In the genomic region with DNA sequence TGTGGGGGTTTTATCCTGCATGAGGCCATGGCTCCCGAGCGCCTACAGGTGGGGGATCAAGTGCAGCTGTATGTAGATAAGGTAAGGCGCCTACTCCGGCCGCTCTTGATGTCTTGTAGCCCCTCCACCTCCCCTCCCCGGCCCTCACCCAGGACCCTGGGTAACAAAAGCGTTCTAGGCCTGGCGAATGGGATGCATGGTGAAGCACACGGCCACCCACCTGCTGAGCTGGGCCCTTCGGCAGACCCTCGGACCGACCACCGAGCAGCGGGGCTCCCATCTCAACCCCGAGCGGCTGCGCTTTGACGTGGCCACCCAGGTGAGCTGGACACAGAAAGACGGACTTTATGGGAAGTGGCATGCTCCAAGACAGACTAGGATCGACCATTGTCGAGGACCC, we compare ENCODE assay signal across 16 mouse cellular contexts. TPM values are rescaled to one million over a fixed set of nuclear protein-coding genes. Genes with fewer than 3 reads are reported as not detected.
DNase-seq lines count a peak whose midpoint lies in the region; ATAC-seq and TF ChIP-seq lines count a peak whose summit lies in the region.
"Had no signal": no experiment of that assay in that cellular context is flagged by ENCODE, and none has a peak within 500 bp of the region (broad histone marks: within the 10 kb centered on the region; RNA-seq: fewer than 3 reads in every experiment).

No protein-coding gene starts in this region.

- H3K36me3 ChIP-seq in hindbrain, embryonic 12.5 days = peaks cover 39% of the 10 kb centered on the region
- peaks cover 63% of the 10 kb centered on the region for H3K36me3 ChIP-seq in hindbrain, embryonic 10.5 days
- H3K36me3 ChIP-seq in midbrain, embryonic 14.5 days (ENCODE audit: control insufficient read depth, insufficient read depth, low read length) = peaks cover 17% of the 10 kb centered on the region
- 0 out of 2 replicates have a peak, but pooled peaks cover 5% of the 10 kb centered on the region for H3K36me3 ChIP-seq in midbrain, embryonic 11.5 days (ENCODE audit: control insufficient read depth, insufficient read depth, low read length)
- H3K36me3 ChIP-seq in midbrain, embryonic 16.5 days (ENCODE audit: control insufficient read depth, insufficient read depth, low read length) = no peaks in the 10 kb centered on the region
- no peaks in the 10 kb centered on the region for H3K36me3 ChIP-seq in stomach, postnatal 0 days (ENCODE audit: control insufficient read depth, insufficient read depth, low read length)

- H3K4me1 ChIP-seq in hindbrain, embryonic 12.5 days = 0 out of 2 replicates have a peak, but pooled peaks cover 5% of the 10 kb centered on the region
- H3K4me1 ChIP-seq in hindbrain, embryonic 10.5 days (replicated peaks) = peaks cover 9% of the 10 kb centered on the region
- no peaks in the 10 kb centered on the region for H3K4me1 ChIP-seq in midbrain, embryonic 14.5 days (ENCODE audit: control insufficient read depth, insufficient read depth, low read length)
- no peaks in the 10 kb centered on the region; the same call in none of the 2 replicates for H3K4me1 ChIP-seq in midbrain, embryonic 11.5 days (ENCODE audit: control insufficient read depth, insufficient read depth, low read length)
- no peaks in the 10 kb centered on the region for H3K4me1 ChIP-seq in midbrain, embryonic 16.5 days (ENCODE audit: control insufficient read depth, insufficient read depth, low read length)
- no peaks in the 10 kb centered on the region for H3K4me1 ChIP-seq in stomach, postnatal 0 days (replicated peaks; ENCODE audit: control insufficient read depth, insufficient read depth)
- H3K4me1 ChIP-seq: forebrain, embryonic 15.5 days had no signal

- peak; percentile 27; the same call in 1 of the 2 replicates for ATAC-seq in hindbrain, embryonic 12.5 days (ENCODE audit: low FRiP score)
- ATAC-seq in midbrain, embryonic 14.5 days (ENCODE audit: low FRiP score, low TSS enrichment) = peak; percentile 12; the same call in 1 of the 2 replicates
- no peak for ATAC-seq in midbrain, embryonic 11.5 days (ENCODE audit: low FRiP score)
- ATAC-seq in midbrain, embryonic 16.5 days = 0 out of 2 replicates have a peak, but pooled peaks have one; percentile 1
- no peak for ATAC-seq in stomach, postnatal 0 days (ENCODE audit: low FRiP score, low TSS enrichment)

- H3K27me3 ChIP-seq in hindbrain, embryonic 12.5 days = no peaks in the 10 kb centered on the region
- H3K27me3 ChIP-seq in hindbrain, embryonic 10.5 days (ENCODE audit: insufficient read depth, poor library complexity, severe bottlenecking) = peaks cover 1% of the 10 kb centered on the region; the same call in 1 of the 2 replicates
- H3K27me3 ChIP-seq in midbrain, embryonic 14.5 days (ENCODE audit: control insufficient read depth, insufficient read depth, low read length) = no peaks in the 10 kb centered on the region
- no peaks in the 10 kb centered on the region for H3K27me3 ChIP-seq in midbrain, embryonic 11.5 days (ENCODE audit: control insufficient read depth, insufficient read depth, low read length)
- no peaks in the 10 kb centered on the region for H3K27me3 ChIP-seq in midbrain, embryonic 16.5 days (ENCODE audit: control insufficient read depth, insufficient read depth, low read depth, low read length)
- no peaks in the 10 kb centered on the region for H3K27me3 ChIP-seq in stomach, postnatal 0 days (ENCODE audit: control insufficient read depth, insufficient read depth, low read length)
- H3K27me3 ChIP-seq: CH12.LX; forebrain, embryonic 15.5 days; heart, embryonic 13.5 days; Patski had no signal

- H3K9ac ChIP-seq in hindbrain, embryonic 12.5 days = no peak overlapping the region
- H3K9ac ChIP-seq in midbrain, embryonic 14.5 days (replicated peaks; ENCODE audit: low read length) = no peak overlapping the region
- H3K9ac ChIP-seq in midbrain, embryonic 11.5 days (ENCODE audit: low read length) = no peak overlapping the region
- no peak overlapping the region for H3K9ac ChIP-seq in midbrain, embryonic 16.5 days (ENCODE audit: low read depth, low read length)
- H3K9ac ChIP-seq in stomach, postnatal 0 days (ENCODE audit: low read length) = no peak overlapping the region
- H3K9ac ChIP-seq: forebrain, embryonic 15.5 days; heart, embryonic 13.5 days had no signal

- H3K9me3 ChIP-seq in hindbrain, embryonic 12.5 days (replicated peaks) = no peaks in the 10 kb centered on the region
- no peaks in the 10 kb centered on the region for H3K9me3 ChIP-seq in hindbrain, embryonic 10.5 days
- H3K9me3 ChIP-seq in midbrain, embryonic 14.5 days (ENCODE audit: control insufficient read depth, low read length) = no peaks in the 10 kb centered on the region
- no peaks in the 10 kb centered on the region for H3K9me3 ChIP-seq in midbrain, embryonic 11.5 days (ENCODE audit: control insufficient read depth, low read length)
- H3K9me3 ChIP-seq in midbrain, embryonic 16.5 days (replicated peaks; ENCODE audit: control insufficient read depth, low read length, poor library complexity, severe bottlenecking) = no peaks in the 10 kb centered on the region
- H3K9me3 ChIP-seq in stomach, postnatal 0 days (ENCODE audit: control insufficient read depth, low read length) = no peaks in the 10 kb centered on the region
- H3K9me3 ChIP-seq: embryonic facial prominence, embryonic 10.5 days; forebrain, embryonic 15.5 days; heart, embryonic 13.5 days had no signal

- H3K4me2 ChIP-seq in hindbrain, embryonic 12.5 days (replicated peaks) = no peak overlapping the region
- no peak overlapping the region for H3K4me2 ChIP-seq in midbrain, embryonic 14.5 days (ENCODE audit: low read length)
- H3K4me2 ChIP-seq in midbrain, embryonic 11.5 days = no peak overlapping the region
- no peak overlapping the region for H3K4me2 ChIP-seq in midbrain, embryonic 16.5 days (ENCODE audit: low read length)
- H3K4me2 ChIP-seq in stomach, postnatal 0 days (replicated peaks; ENCODE audit: low read depth) = no peak overlapping the region
- H3K4me2 ChIP-seq: forebrain, embryonic 15.5 days; heart, embryonic 13.5 days had no signal

- peak; percentile 40 for DNase-seq in cerebellum, adult 8-10 months
- DNase-seq in cerebellum, adult 18-20 months = no peak
- no peak for DNase-seq in hindbrain, embryonic 10.5 days (ENCODE audit: low spot score)
- DNase-seq in midbrain, embryonic 14.5 days = no peak
- DNase-seq in midbrain, embryonic 11.5 days (ENCODE audit: low spot score, missing footprints) = no peak
- DNase-seq in stomach, postnatal 0 days (ENCODE audit: low spot score) = no peak

- no peak for TF ChIP-seq CTCF in stomach, postnatal 0 days (IDR thresholded peaks at IDR 0.05; ENCODE audit: low read depth)

- H3K27ac ChIP-seq in hindbrain, embryonic 12.5 days = no peak overlapping the region
- no peak overlapping the region for H3K27ac ChIP-seq in hindbrain, embryonic 10.5 days
- H3K27ac ChIP-seq in midbrain, embryonic 14.5 days (replicated peaks; ENCODE audit: low read depth, low read length) = no peak overlapping the region
- H3K27ac ChIP-seq in midbrain, embryonic 11.5 days (ENCODE audit: low read depth, low read length) = no peak overlapping the region
- no peak overlapping the region for H3K27ac ChIP-seq in midbrain, embryonic 16.5 days (ENCODE audit: low read length)
- no peak overlapping the region for H3K27ac ChIP-seq in stomach, postnatal 0 days (replicated peaks)
- H3K27ac ChIP-seq: embryonic facial prominence, embryonic 10.5 days; forebrain, embryonic 15.5 days; heart, embryonic 13.5 days; hindbrain, postnatal 0 days had no signal

- H3K4me3 ChIP-seq in hindbrain, embryonic 12.5 days = no peak overlapping the region
- H3K4me3 ChIP-seq in hindbrain, embryonic 10.5 days = no peak overlapping the region
- no peak overlapping the region for H3K4me3 ChIP-seq in midbrain, embryonic 14.5 days (replicated peaks; ENCODE audit: low read depth, low read length)
- no peak overlapping the region for H3K4me3 ChIP-seq in midbrain, embryonic 11.5 days (ENCODE audit: low read depth, low read length)
- no peak overlapping the region for H3K4me3 ChIP-seq in midbrain, embryonic 16.5 days (ENCODE audit: low read depth, low read length)
- no peak overlapping the region for H3K4me3 ChIP-seq in stomach, postnatal 0 days (ENCODE audit: low read depth, low read length)
- H3K4me3 ChIP-seq: embryonic facial prominence, embryonic 10.5 days; forebrain, embryonic 15.5 days; heart, embryonic 13.5 days had no signal

- WGBS in hindbrain, embryonic 12.5 days = 90% methylated on average over 21 of the region's 21 CpGs
- WGBS in hindbrain, embryonic 10.5 days = 89% methylated on average over 21 of the region's 21 CpGs
- WGBS in midbrain, embryonic 14.5 days = 88% methylated on average over 21 of the region's 21 CpGs
- WGBS in midbrain, embryonic 11.5 days = 96% methylated on average over 21 of the region's 21 CpGs
- WGBS in midbrain, embryonic 16.5 days = 85% methylated on average over 21 of the region's 21 CpGs
- 96% methylated on average over 21 of the region's 21 CpGs for WGBS in stomach, postnatal 0 days

- no peak for TF ChIP-seq EP300 in stomach, postnatal 0 days (optimal IDR thresholded peaks at IDR 0.05)

RNA-seq across cellular contexts. Expression of a gene that starts 6.1 kb away (rescaled TPM):
- polyA plus RNA-seq in hindbrain, embryonic 12.5 days (2016; fragmentation: Nextera tagmentation; extraction: Ambion mirVana) = 2.3 and 3.2 TPM in 2 replicates
- polyA plus RNA-seq in hindbrain, embryonic 10.5 days (2016; fragmentation: Nextera tagmentation; extraction: Ambion mirVana) = 1.7 and 3.8 TPM in 2 replicates
- polyA plus RNA-seq in midbrain, embryonic 14.5 days (2014; fragmentation: Nextera tagmentation; extraction: Ambion mirVana) = 3.0 and 5.8 TPM in 2 replicates
- 1.7 and 2.0 TPM in 2 replicates for polyA plus RNA-seq in midbrain, embryonic 11.5 days (2014; fragmentation: Nextera tagmentation; extraction: Ambion mirVana)
- 4.3 and 5.0 TPM in 2 replicates for polyA plus RNA-seq in midbrain, embryonic 16.5 days (2015; fragmentation: Nextera tagmentation; extraction: Ambion mirVana)
- 0.04 and 0.13 TPM in 2 replicates for polyA plus RNA-seq in stomach, postnatal 0 days (2015; fragmentation: Nextera tagmentation; extraction: Ambion mirVana)
- polyA plus RNA-seq: activated CD4-positive, CD25-positive, alpha-beta regulatory T cell, adult 4 months; heart, postnatal 0 days; Patski had no signal

RNA-seq across cellular contexts. Expression of a gene that starts 10.5 kb away (rescaled TPM):
- 23.0 and 23.4 TPM in 2 replicates for polyA plus RNA-seq in hindbrain, embryonic 12.5 days (2016; fragmentation: Nextera tagmentation; extraction: Ambion mirVana)
- 27.7 and 35.0 TPM in 2 replicates for polyA plus RNA-seq in hindbrain, embryonic 10.5 days (2016; fragmentation: Nextera tagmentation; extraction: Ambion mirVana)
- polyA plus RNA-seq in midbrain, embryonic 14.5 days (2014; fragmentation: Nextera tagmentation; extraction: Ambion mirVana) = 13.6 and 14.8 TPM in 2 replicates
- 13.5 and 18.1 TPM in 2 replicates for polyA plus RNA-seq in midbrain, embryonic 11.5 days (2014; fragmentation: Nextera tagmentation; extraction: Ambion mirVana)
- polyA plus RNA-seq in midbrain, embryonic 16.5 days (2015; fragmentation: Nextera tagmentation; extraction: Ambion mirVana) = 17.6 and 18.2 TPM in 2 replicates
- 5.7 and 6.1 TPM in 2 replicates for polyA plus RNA-seq in stomach, postnatal 0 days (2015; fragmentation: Nextera tagmentation; extraction: Ambion mirVana)

RNA-seq across cellular contexts. Expression of a gene that starts 32.3 kb away (rescaled TPM):
- 12.3 and 13.0 TPM in 2 replicates for polyA plus RNA-seq in hindbrain, embryonic 12.5 days (2016; fragmentation: Nextera tagmentation; extraction: Ambion mirVana)
- 7.2 and 10.6 TPM in 2 replicates for polyA plus RNA-seq in hindbrain, embryonic 10.5 days (2016; fragmentation: Nextera tagmentation; extraction: Ambion mirVana)
- polyA plus RNA-seq in midbrain, embryonic 14.5 days (2014; fragmentation: Nextera tagmentation; extraction: Ambion mirVana) = 20.4 and 24.1 TPM in 2 replicates
- polyA plus RNA-seq in midbrain, embryonic 11.5 days (2014; fragmentation: Nextera tagmentation; extraction: Ambion mirVana) = 5.1 and 6.2 TPM in 2 replicates
- polyA plus RNA-seq in midbrain, embryonic 16.5 days (2015; fragmentation: Nextera tagmentation; extraction: Ambion mirVana) = 31.0 and 32.5 TPM in 2 replicates
- polyA plus RNA-seq in stomach, postnatal 0 days (2015; fragmentation: Nextera tagmentation; extraction: Ambion mirVana) = 0.41 and 0.63 TPM in 2 replicates
- polyA plus RNA-seq: activated CD4-positive, CD25-positive, alpha-beta regulatory T cell, adult 4 months had no signal

RNA-seq across cellular contexts. Expression of a gene that starts 38.4 kb away (rescaled TPM):
- 7.0 and 7.7 TPM in 2 replicates for polyA plus RNA-seq in hindbrain, embryonic 12.5 days (2016; fragmentation: Nextera tagmentation; extraction: Ambion mirVana)
- polyA plus RNA-seq in hindbrain, embryonic 10.5 days (2016; fragmentation: Nextera tagmentation; extraction: Ambion mirVana) = 8.3 and 9.7 TPM in 2 replicates
- polyA plus RNA-seq in midbrain, embryonic 14.5 days (2014; fragmentation: Nextera tagmentation; extraction: Ambion mirVana) = 4.2 and 4.9 TPM in 2 replicates
- polyA plus RNA-seq in midbrain, embryonic 11.5 days (2014; fragmentation: Nextera tagmentation; extraction: Ambion mirVana) = 7.8 and 9.0 TPM in 2 replicates
- polyA plus RNA-seq in midbrain, embryonic 16.5 days (2015; fragmentation: Nextera tagmentation; extraction: Ambion mirVana) = 3.6 and 3.7 TPM in 2 replicates
- 1.6 and 2.0 TPM in 2 replicates for polyA plus RNA-seq in stomach, postnatal 0 days (2015; fragmentation: Nextera tagmentation; extraction: Ambion mirVana)

RNA-seq across cellular contexts. Expression of a gene that starts 41.9 kb away (rescaled TPM):
- 0.62 and 1.4 TPM in 2 replicates for polyA plus RNA-seq in hindbrain, embryonic 12.5 days (2016; fragmentation: Nextera tagmentation; extraction: Ambion mirVana)
- polyA plus RNA-seq in hindbrain, embryonic 10.5 days (2016; fragmentation: Nextera tagmentation; extraction: Ambion mirVana) = 0.31 and 0.36 TPM in 2 replicates
- polyA plus RNA-seq in midbrain, embryonic 14.5 days (2014; fragmentation: Nextera tagmentation; extraction: Ambion mirVana) = 2.1 and 3.1 TPM in 2 replicates
- polyA plus RNA-seq in midbrain, embryonic 11.5 days (2014; fragmentation: Nextera tagmentation; extraction: Ambion mirVana) = 0.40 and 0.46 TPM in 2 replicates
- 2.5 and 3.1 TPM in 2 replicates for polyA plus RNA-seq in midbrain, embryonic 16.5 days (2015; fragmentation: Nextera tagmentation; extraction: Ambion mirVana)
- polyA plus RNA-seq in stomach, postnatal 0 days (2015; fragmentation: Nextera tagmentation; extraction: Ambion mirVana) = 0.24 and 0.25 TPM in 2 replicates

Comparison
In these comparisons a context has a peak if more than half of its experiments do, and no peak if none do; other contexts are left out.
1. ATAC-seq: peak in hindbrain, embryonic 12.5 days (single experiment), midbrain, embryonic 14.5 days (single experiment) and midbrain, embryonic 16.5 days (single experiment); none in midbrain, embryonic 11.5 days (single experiment) and stomach, postnatal 0 days (single experiment).